Mouse (Mus musculus) 416B (cell line): ENCODE data around the gene Qrich2.
"Not testable (repeated sequence)": the region's sequence is repeated elsewhere in the genome, so short reads cannot be mapped to it uniquely, and the experiment has no call there.

Source experiments
- DNase-seq: peaks from one replicate; pipeline ENCODE4 v3.0.0; 2011; ENCODE audit warnings: low read depth

The Qrich2 gene

DNA sequence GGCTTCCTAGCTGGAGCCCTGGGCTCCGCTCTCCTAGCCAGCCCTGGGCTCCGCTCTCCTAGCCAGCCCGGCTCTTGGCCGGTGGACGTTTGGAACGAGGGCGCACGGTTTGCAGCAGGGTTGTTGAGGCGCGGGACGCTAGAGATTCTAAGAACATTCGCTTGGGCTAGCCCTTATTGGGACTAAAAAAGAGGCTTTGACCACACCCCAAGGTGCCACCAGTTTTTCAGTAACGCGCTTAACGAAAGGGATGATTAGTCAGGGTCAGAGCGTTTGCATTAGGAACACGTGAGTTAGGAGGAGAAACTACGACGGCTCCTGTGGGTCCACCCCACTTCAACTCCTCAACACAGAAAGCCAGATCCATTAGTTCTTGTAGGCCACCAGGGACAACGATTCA is at the start of gene Qrich2:
Gene Qrich2, minus strand, starts transcription at position 101 of the 400 bp plus-strand sequence.
- DNase-seq, result no peak

DNA sequence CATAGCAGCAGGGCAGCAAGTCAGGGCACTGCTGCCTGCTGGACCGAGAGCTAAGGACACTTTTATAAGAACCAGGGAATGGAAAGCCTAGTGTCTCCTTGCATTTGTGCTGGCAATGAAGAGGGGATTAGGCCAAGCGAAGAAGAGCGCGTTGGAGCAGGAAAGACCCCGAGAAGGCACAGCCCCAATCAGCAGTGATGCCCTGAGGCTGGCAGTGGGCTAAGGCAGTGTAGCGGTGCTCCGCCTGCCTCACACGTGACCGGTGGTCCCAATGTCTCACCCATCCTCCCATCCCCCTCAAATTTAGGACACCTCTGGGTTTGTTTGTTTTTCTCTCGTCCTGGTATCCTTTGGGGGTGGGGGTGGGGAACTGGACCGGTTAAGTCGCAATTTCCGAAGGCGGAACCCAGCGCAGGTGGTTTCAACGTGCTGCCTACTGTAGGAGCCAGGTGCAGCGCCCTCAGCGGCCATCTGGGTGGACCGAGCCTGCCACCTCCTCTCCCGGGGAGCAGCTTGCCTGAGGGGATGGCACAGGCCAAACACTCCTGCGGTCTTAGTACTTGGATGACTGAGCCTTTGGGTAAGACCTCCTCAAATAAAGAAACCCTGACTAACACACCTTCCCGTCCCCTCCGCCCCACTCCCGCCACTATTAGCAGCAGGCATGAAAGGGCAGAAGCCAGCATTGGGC is 49.4 kb upstream of the Qrich2 start:
- no peak for DNase-seq

DNA sequence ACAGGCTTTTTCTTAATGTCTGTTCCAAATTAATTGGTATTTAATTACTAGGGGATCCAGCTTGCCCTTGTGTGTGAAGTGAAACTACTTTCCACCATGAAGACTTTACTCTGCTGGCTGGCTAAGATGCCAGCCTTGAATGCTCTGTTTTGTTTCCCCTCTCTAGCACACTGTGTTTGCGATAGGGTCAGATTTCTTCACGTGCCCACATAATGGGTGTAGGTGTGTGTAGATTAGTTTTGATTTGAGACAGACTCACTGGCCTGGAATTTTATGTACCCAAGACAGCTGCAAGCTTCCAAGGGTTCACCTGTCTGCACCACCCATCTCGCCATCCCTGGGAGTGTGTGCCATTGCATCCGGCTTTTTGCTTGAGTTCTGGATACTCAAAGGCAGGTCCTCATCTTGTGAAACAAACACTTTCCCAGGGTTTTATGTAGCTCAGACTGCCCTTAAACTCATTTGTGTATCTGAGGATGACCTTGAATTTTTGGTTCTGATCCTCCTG is 47.5 kb upstream of the Qrich2 start:
- no peak for DNase-seq

DNA sequence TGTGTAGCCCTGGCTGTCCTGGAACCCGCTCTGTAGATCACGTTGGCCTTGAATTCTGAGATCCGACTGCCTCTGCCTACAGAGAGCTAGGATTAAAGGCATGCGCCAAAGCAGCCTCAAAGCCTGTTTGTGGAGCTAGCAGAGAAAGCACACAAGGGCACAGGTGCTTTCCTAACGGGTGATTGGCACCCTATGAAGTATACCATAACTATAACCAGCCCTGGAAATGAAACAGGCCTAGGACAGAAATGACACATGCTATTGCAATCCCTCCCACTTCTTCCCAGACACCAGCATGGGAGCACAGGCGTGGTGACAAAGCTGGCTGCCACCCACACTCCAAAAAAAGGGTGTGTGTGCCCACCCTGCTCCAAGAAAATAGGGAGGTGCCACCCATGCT is 46.9 kb upstream of the Qrich2 start:
- DNase-seq, result no peak

DNA sequence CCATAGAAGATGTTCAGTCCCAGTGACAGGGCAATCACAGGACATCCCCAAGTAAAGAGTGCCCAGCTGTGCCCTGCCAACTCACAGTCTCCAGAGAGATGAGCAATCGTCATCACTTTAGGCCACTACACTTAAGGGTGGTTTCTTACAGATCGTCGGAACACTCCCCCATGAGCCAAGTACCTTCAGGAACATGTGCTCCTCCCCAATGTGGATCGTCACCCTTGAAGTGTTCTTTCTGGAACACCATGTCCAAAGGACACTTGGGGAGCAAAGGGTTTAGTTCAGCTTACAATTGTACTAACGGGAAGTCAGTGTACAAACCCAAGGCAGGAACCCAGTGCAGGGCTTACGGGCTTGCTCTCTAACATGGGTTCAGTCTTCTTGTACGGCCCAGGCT is 46.1 kb upstream of the Qrich2 start:
- no peak for DNase-seq

DNA sequence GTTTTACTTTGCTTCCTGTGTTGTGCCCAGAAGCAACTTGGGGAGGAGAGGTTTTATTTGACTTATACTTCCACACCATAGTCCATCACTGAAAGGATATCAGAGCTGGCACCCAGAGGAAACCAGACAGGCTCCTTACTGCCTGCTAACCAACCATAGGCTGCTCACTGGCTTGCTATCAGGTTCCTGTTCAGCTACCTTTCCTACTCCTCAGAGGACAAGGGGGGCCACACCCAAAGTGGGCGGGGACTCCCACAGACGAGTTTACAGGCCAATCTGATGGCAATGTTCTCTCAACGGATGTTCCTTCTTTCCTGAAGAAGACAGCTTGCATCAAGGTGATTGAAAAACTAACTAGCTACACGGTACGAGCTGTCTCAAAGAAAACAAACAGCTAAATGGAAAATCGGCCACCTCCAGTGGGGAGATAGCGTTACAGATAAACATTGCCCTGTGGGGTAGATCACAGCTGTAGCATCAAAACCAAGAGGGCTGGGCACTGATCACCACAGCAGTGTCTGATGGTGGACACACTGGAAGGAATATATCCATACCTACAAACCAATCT is 45.3 kb upstream of the Qrich2 start:
- DNase-seq, result no peak

DNA sequence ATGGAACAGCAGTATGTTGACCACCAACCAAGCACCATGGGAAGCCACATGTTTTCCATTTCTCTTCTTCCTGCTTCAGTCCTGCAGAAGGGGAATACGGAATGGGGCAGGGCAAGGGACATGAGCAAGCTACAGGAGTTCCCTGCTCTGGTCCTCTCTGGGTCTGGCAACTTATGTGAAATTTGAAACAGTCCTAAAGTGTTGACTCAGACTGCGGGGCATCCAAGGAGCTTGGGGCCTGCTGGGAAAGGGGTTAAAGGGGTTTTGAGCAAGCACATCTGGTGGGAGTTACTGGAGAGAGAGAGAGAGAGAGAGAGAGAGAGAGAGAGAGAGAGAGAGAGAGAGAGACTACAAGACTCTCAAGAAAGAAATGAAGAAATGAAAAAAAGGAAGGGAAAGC is 42.6 kb upstream of the Qrich2 start:
- DNase-seq, result no peak

DNA sequence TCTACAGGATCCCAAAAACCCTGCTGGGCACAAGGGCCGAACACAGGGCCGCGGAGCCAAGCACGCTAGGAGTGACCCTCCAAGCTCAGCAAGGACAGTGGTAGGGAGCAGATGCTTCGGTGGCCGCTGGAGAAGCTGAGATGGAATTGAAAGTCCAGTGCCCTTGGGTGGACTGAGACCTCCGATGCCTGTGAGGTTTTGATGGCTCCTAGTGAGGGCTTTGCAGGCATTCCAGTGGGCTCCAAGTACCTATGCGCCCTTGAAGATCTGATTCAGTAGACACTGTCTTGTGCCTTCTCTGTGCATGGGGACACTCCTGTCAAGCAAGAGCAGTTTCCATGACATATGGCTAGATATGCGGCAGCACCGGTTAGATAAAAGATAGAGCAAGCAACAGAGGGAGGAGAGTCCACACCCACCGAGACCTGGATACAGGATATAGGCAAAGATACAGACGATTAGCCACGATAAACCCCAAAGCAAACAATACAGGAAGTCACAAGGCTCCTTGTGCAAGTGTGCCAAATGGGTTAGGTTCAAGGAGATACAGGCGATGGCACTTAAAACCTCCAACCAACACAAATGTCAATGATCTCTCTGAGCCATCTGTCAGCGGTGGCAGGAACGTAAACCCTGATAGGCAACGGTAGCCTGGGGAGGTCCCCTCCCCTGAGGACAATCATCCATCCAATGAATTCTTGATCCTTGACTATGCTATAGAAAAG is 40.3 kb upstream of the Qrich2 start:
- DNase-seq, result peak; percentile 32

DNA sequence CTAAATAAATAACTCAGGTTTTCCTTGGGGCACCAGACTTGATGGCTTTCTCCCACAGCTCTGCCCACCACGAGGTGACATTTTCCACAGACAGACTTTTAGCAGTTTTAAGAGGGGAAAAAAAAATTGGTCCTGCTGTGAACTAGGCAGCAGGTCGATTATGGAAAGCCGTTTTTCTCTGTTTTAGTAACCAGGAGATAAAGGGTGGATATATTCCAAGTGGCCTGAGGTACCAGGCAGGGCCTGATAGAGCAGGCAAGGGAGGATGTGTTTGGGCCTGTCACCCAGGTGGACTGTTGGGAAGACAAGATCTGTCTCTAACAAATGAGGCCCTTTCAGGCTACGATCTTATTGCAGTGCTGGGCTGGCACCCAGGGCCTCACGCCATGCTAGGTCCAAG is 39.5 kb upstream of the Qrich2 start:
- no peak for DNase-seq

DNA sequence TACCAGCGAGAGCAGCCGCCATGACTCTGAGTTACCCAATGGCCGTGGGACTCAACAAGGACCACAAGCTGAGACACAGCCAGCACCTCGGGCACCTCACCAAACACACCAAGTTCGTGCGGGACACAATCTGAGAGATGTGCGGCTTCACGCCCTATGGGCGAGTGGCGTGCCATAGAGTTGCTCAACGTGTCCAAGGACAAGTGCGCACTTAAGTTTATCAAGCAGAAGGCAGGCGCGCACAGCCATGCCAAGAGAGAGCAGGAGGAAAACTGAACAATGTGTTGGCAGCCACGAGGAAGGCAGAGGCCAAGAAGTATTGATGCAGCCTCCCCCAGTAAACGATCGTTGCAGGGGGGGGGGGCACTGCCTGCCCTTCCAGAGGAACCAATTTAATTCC is 38.5 kb upstream of the Qrich2 start:
- DNase-seq, result no peak

DNA sequence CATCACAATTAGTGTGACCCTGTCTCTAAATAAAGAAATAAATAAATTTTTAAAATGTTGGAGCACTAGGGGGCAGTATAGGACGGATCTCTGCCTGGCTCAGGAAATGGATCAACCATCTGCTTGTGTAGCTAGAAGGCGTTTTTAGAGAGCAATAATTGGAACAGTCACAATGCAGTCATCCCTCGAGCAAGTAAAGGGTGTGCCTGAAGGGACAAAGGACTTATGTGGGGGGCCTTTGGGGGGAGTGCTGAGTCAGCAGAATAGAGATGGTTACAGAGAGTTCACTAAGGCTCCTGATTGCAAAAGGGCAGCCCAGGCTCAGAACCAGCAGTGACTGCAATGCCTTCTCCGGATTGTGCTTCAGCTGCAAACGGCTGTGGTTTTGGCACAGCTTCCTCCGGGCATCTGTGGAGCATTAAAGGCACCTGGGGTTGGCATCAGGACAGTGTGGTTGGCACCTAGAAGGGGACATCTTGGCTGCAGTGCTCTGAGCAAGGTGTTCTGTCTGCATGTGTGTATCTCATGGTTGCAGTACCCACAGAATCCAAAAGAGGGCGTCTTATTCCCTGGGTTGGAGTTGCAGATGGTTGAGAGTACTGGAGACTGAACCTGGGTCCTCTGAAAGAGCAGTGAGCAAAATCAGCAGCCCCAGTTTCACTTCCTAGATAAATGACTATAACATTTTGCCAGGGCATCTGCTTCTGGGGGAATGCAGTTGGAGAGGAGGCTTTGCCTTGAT is 35.1 kb upstream of the Qrich2 start:
- peak; percentile 78 for DNase-seq

DNA sequence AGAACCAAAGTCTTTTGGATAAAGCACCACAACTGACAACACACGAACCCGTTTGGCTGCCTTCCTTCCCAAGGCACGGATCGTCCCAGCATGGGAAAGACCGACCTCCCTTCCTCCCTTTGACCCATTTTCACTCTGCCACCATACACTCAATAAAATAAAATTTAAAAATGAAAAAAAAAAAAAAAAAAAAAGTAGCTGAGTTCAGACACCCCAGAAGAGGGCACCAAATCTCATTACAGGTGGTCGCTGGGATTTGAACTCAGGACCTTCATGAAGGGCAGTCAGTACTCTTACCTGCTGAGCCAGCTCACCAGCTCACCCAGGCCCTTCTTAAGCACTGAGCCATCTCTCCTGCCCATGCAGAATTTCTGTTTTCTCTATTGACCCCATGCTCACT is 33.0 kb upstream of the Qrich2 start:
- DNase-seq, result no peak

DNA sequence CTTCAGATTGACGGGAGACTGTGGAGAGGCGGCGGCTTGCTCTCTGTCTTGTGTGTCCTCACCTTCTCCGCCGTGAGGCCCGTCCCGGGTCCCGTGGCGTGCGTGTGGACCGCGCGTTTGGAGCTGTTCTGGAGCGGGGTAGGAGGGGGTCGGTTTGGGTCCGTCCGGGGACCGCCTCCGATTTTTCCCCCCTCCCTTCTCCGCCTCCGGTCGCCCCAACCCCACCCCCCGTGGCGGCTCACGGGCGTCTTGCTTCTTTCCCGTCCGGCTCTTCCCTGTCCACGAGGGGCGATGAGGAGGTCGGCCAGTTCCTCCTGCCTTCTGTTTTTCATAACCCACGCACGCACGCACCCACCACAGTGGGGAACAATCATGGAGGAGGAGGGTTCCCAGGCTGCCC is 32.6 kb upstream of the Qrich2 start:
- DNase-seq, result no peak

DNA sequence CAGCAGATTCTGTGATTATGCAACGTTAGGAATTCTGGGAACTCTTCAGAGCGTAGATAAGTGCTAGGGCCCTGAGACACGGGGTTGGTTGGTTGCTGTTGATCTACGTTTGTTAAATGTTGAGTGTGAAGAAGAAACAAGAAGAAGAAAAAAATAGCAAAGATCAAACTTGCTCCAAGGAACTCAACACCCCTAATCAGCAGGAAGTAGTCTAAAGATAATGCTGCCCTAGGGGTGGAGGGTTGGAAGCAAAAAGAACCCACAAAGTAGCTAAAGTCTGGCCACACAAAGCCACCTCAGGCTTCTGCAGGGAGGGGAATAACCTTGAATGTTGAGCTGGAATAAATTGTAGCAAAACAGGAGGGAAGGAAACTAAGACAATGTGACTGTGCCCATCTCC is 31.3 kb upstream of the Qrich2 start:
- DNase-seq, result peak; percentile 58

DNA sequence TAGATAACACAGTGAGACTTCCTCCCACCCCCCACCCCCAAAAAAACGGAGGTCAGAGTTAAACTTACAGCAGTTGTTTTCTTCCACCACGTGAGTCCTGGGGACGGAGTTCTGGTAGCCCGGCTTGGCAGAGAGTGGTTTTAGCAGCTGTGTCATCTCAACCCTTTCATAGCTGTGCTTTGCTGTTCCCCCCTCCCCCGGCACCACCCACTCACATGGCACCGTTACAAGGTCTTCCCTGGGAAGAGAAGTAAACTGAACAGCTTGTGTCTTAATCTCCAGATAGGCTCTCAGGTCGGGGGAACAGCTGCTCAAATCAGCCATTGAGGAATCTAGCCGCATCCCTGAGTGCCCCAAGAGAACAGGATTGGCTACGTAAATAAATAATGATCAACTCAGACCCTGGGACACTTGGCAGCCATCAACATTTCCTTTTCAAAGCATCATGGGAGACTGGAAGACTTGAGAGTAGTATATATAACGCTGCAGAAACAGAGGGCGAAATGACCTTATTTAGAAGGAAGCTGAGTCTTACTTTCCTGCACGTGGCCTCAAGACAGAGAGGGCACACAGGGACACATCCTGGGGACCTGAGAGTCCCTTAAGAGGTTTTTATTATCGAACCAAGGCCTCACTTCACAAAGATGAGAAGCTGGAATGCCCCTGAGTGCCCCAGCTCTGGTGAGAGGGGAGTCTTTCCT is 28.6 kb upstream of the Qrich2 start:
- no peak for DNase-seq

DNA sequence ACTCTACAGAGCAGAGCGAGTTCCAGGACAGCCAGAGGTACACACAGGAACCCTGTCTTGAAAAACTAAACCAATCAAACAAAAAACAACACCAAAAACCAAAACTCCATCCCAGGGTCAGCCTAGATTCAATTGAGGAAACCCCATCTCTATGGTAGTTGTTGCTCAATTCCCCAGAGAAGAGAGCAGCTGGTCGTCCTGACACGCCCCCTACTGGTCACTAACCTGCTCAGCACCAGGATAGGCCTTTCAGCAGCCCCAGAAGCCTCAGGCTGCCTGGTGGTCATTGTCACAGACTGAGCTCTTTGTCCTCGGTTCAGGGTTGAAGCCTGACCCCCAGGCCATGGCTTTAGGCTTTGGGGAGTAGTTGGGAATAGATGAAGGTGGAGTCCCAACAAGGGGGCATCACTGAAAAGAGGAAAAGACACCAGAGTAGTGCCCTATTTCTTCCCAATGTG is 27.8 kb upstream of the Qrich2 start, which contains the start of gene Prpsap1:
Gene Prpsap1, minus strand, starts transcription at position 408 of the 458 bp plus-strand sequence.
- DNase-seq, result peak; percentile 87

DNA sequence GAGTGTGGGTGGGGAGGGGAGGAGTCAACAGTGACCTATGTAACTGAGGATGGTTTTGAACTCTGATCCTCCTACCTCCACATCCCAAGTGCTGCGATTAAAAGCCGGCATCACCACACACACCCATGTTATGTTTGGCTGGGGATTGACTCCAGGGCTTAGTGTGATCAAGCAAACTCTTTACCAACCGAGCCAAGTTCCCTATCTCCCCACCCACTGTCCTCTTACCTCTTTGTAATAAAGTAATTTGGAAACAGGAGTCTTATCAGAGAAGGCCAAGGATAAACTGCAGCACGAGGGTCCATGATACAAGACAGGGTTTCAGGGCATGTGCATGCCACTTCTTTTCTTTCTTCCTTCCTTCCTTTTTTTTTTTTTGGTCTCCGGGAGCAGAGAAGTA is 27.1 kb upstream of the Qrich2 start:
- no peak for DNase-seq

DNA sequence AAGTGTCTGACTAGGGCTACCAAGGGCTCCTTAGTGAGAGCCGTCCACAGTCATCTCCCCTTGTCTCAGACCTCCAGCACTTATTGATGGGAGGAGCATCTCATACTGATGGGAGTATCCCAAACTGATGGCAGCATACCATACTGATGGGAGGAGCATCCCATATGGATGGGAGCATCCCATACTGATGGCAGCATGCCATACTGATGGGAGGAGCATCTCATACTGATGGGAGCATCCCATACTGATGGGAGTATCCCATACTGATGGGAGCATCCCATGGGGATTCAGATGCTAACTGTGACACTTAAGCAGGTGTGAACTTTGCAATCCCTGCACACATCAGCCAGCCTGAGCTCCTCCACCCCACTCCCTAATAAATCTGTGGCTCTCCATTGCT is 26.5 kb upstream of the Qrich2 start:
- DNase-seq, result not testable (repeated sequence)

DNA sequence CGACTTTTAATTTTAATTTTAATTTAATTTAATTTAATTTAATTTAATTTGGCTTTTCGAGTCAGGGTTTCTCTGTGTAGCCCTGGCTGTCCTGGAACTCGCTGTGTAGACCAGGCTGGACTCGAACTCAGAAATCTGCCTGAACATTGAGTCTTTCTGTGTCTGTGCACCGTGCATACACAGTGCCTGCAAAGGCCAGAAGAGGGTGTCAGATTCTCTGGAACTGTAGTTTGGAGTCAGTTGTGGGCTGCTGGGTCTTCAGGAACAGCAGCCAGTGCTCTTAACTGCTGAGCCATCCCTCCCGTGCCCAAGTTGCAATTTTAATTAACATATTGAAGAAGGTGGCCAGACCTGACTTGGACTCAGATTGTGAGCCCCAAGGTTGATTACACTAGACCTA is 25.3 kb upstream of the Qrich2 start:
- DNase-seq, result peak; percentile 18

DNA sequence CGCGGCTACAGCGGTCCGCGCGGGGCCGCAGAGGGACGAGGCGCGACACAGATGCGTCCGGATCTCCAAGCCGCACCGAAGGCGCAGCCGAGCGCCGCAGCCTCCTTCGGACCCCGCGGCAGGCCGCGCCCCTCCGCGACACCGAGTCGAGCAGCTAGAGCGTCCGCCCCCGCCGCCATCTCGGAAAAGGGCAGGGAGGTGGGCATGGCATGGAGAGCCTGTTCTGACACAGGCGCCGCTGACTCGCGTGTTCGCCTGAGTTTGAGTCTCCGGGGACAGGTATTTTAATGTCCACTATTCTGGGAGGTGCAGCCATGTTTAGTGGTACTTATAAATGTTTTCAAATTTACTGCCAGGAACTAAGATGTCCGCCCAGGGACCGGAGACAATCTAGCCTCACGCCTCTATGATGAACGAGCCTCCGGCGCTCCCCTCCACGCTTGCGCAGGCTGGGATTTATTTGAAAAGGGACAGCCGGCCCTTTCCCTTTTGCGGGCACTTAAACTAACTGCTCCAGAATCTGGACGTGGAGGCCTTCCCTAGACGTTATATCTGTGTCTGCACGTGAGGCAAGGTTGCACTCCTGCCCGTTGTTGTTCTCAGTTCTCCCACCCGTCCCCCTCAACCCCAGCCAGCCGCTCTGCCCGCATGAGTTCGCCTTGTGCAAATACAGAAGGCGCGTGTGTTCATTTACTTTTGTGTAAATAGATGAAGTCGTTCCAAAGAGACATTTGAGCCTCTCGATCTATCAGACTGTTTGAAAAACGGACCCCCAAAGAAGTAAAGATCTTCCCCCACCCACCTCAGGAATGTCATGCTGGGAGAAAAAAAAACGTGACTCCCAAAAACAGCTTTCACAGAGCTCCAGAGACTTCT is 24.4 kb upstream of the Qrich2 start:
- peak; percentile 93 for DNase-seq

DNA sequence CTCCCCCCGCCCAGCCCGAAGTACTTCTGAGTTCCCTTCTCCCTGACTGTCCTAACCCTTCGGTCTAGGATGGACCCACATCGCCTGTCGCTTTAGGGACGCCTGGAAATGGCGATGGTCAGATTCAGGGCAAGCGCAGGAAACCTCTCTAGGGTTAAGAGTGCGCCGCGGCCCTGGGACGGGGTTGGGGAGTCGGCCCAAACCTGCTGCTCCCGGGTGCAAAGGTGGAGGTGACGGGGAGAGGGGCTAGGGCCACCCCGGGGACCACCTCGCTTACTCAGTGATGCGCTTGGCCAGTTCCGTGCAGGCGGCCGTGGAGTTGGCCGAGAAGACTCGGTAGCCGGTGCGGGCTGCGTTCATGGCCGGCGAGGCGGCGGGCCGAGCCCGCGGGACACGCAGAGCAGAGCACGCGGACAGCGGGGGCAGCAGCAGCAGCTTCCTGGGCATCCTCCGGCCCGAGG is 23.8 kb upstream of the Qrich2 start:
- DNase-seq, result peak; percentile 46
